Mouse (Mus musculus) midbrain, embryonic 15.5 days (tissue): Measurements from ENCODE around the gene Slc27a3. TPM values are rescaled to one million over a fixed set of nuclear protein-coding genes. Genes with fewer than 3 reads are reported as not detected.

ENCODE experiments used
- polyA plus RNA-seq: library from polyadenylated mRNA; unstranded; fragments of >200 nt; fragmentation: Nextera tagmentation; extraction: Ambion mirVana; gene quantifications from 2 replicates; pipeline ENCODE4 v1.2.1, GENCODE M21; 2015

The Slc27a3 gene
- polyA plus RNA-seq, 1 experiment from 2014 or later = 38.6 TPM

Other genes with a start within 250 kb of the Slc27a3 start
- gene Rps27, start 176.3 kb downstream of the Slc27a3 start, polyA plus RNA-seq = 731 and 753 TPM in 2 replicates
- gene Rab13, start 176.2 kb downstream of the Slc27a3 start, polyA plus RNA-seq = 23.8 and 26.0 TPM in 2 replicates
- gene Jtb, start 158.3 kb downstream of the Slc27a3 start, polyA plus RNA-seq = 90.6 and 94.3 TPM in 2 replicates
- gene Creb3l4, start 146.4 kb downstream of the Slc27a3 start, polyA plus RNA-seq = 1.6 and 2.3 TPM in 2 replicates
- gene Slc39a1, start 141.8 kb downstream of the Slc27a3 start, polyA plus RNA-seq = 48.4 and 52.1 TPM in 2 replicates
- gene Crtc2, start 135.8 kb downstream of the Slc27a3 start, polyA plus RNA-seq = 24.0 and 26.6 TPM in 2 replicates
- 7.4 and 11.2 TPM in 2 replicates for gene Dennd4b, start 124.8 kb downstream of the Slc27a3 start, polyA plus RNA-seq
- 13.2 and 14.5 TPM in 2 replicates for gene Gatad2b, start 96.8 kb downstream of the Slc27a3 start, polyA plus RNA-seq
- 37.8 and 39.2 TPM in 2 replicates for gene Ints3, start 43.7 kb upstream of the Slc27a3 start, polyA plus RNA-seq
- gene Npr1, start 75.9 kb upstream of the Slc27a3 start, polyA plus RNA-seq = 2.7 and 3.0 TPM in 2 replicates
- 263 and 264 TPM in 2 replicates for gene Ilf2, start 86.2 kb upstream of the Slc27a3 start, polyA plus RNA-seq
- gene Snapin, start 101.1 kb upstream of the Slc27a3 start, polyA plus RNA-seq = 83.4 and 89.2 TPM in 2 replicates
- gene Chtop, start 119.6 kb upstream of the Slc27a3 start, polyA plus RNA-seq = 184 and 185 TPM in 2 replicates
- 11.5 and 13.4 TPM in 2 replicates for gene S100a1, start 124.5 kb upstream of the Slc27a3 start, polyA plus RNA-seq
- gene S100a13, start 124.5 kb upstream of the Slc27a3 start, polyA plus RNA-seq = 7.0 and 7.4 TPM in 2 replicates
- 0.40 TPM in 1 of 2 replicates, not detected in the other for gene S100a14, start 136.9 kb upstream of the Slc27a3 start, polyA plus RNA-seq
- gene S100a16, start 147.3 kb upstream of the Slc27a3 start, polyA plus RNA-seq = 32.3 and 35.2 TPM in 2 replicates
- gene S100a3, start 170.6 kb upstream of the Slc27a3 start, polyA plus RNA-seq = 0.19 TPM in 1 of 2 replicates, not detected in the other
- not detected in 2 replicates for gene S100a2, start 200.3 kb upstream of the Slc27a3 start, polyA plus RNA-seq
- gene Gm42674, start 212.0 kb upstream of the Slc27a3 start, polyA plus RNA-seq = not detected in 2 replicates
- 0.52 and 0.78 TPM in 2 replicates for gene S100a4, start 213.8 kb upstream of the Slc27a3 start, polyA plus RNA-seq
- not detected in 2 replicates for gene S100a5, start 218.6 kb upstream of the Slc27a3 start, polyA plus RNA-seq
- gene S100a6, start 222.9 kb upstream of the Slc27a3 start, polyA plus RNA-seq = 18.4 and 25.6 TPM in 2 replicates